ENCODE assay signal across 10 mouse cellular contexts in the genomic region with DNA sequence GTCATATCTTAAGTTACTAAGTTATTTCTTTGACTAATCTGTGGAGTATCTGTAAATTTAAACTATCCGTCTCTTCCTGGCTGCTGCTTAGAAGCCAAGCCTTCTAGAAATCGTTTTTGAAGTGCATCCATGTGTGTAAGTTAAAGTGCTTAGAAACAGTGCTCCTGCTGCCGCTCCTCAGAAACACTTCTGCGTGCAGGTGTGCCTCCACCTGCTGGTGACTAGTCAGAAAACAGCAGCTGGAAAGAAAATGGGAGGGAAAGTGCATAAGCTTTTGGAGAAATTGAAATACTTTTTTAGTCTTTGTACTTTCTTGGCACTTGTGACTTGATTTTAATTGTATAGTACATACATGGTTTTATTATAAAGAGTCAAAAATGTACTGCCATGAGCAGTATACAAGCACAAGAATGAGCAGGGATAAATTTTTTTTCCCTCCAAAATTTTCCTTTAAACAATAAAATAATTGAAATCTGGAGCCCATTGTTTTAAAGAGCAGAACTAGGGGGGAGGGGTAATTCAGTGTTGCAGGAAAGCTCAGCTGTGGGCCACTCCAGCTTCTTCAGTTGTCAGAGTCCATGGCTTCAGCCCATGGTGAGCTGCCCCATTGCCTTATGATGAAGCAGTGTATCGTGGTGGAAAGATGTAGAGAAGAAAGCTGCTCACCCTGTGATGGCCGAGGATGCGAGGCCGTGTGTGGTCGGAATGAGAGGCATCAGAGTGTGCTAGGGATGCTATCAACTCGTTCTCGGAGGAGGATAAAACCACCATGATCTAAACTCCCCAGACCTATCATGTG. TPM values are rescaled to one million over a fixed set of nuclear protein-coding genes. Genes with fewer than 3 reads are reported as not detected.
DNase-seq lines count a peak whose midpoint lies in the region; ATAC-seq and TF ChIP-seq lines count a peak whose summit lies in the region.
"Had no signal": no experiment of that assay in that cellular context is flagged by ENCODE, and none has a peak within 500 bp of the region (broad histone marks: within the 10 kb centered on the region; RNA-seq: fewer than 3 reads in every experiment).

No protein-coding gene starts in this region.

- ATAC-seq in liver, embryonic 12.5 days = no peak
- no peak for ATAC-seq in erythroblast, adult 5-6 weeks (replicated peaks; ENCODE audit: low FRiP score, poor library complexity, severe bottlenecking)

- peak; percentile 46; the same call in 1 of the 2 replicates for TF ChIP-seq CTCF in liver, adult 2 months (IDR thresholded peaks at IDR 0.05; ENCODE audit: low read depth, low read length)

- H3K9me3 ChIP-seq in liver, embryonic 12.5 days (replicated peaks) = no peaks in the 10 kb centered on the region

- no peak overlapping the region for H3K27ac ChIP-seq in liver, adult 2 months (replicated peaks; ENCODE audit: insufficient read depth, low read depth, low read length)
- no peak overlapping the region for H3K27ac ChIP-seq in liver, embryonic 12.5 days
- H3K27ac ChIP-seq: macrophage had no signal

- no peaks in the 10 kb centered on the region for H3K27me3 ChIP-seq in liver, adult 2 months (ENCODE audit: control insufficient read depth, insufficient read depth, low read length)
- no peaks in the 10 kb centered on the region for H3K27me3 ChIP-seq in liver, embryonic 12.5 days (replicated peaks)

- H3K36me3 ChIP-seq in liver, adult 2 months (ENCODE audit: control insufficient read depth, insufficient read depth, low read length) = peaks cover 5% of the 10 kb centered on the region; the same call in 1 of the 2 replicates
- peaks cover 23% of the 10 kb centered on the region for H3K36me3 ChIP-seq in liver, embryonic 12.5 days

- no peak overlapping the region for H3K4me2 ChIP-seq in liver, embryonic 12.5 days

- H3K79me2 ChIP-seq in liver, adult 2 months (ENCODE audit: control insufficient read depth, insufficient read depth, low read length) = no peaks in the 10 kb centered on the region

- H3K9ac ChIP-seq in liver, adult 2 months (ENCODE audit: low read depth, low read length) = no peak overlapping the region
- no peak overlapping the region for H3K9ac ChIP-seq in liver, embryonic 12.5 days

- WGBS in liver, adult 2 months = 84% methylated on average over 11 of the region's 11 CpGs
- WGBS in liver, embryonic 12.5 days (ENCODE audit: insufficient replicate concordance) = 78% methylated on average over 11 of the region's 11 CpGs

- H3K4me3 ChIP-seq in liver, adult 2 months (ENCODE audit: insufficient read depth, low read depth, low read length) = no peak overlapping the region
- no peak overlapping the region for H3K4me3 ChIP-seq in liver, embryonic 12.5 days

- H3K4me1 ChIP-seq in liver, adult 2 months (ENCODE audit: control insufficient read depth, insufficient read depth, low read length) = no peaks in the 10 kb centered on the region
- H3K4me1 ChIP-seq in liver, embryonic 12.5 days = no peaks in the 10 kb centered on the region

- DNase-seq in embryo, embryonic 10 days (ENCODE audit: low spot score) = peak; percentile 19
- no peak for DNase-seq in embryo, embryonic 9.5 days (ENCODE audit: extremely low spot score)
- no peak for DNase-seq in liver, adult 2 months (ENCODE audit: extremely low read depth, low read depth, low spot score)
- DNase-seq in adipocyte (ENCODE audit: low spot score) = peak; percentile 39
- DNase-seq in lung, postnatal 36 days = peak; percentile 2
- no peak for DNase-seq in neural tube, embryonic 10.5 days (ENCODE audit: extremely low spot score, low spot score)
- DNase-seq: spleen, adult 18-20 months had no signal

- no peak for TF ChIP-seq POLR2A in liver, adult 2 months (IDR thresholded peaks at IDR 0.05; ENCODE audit: extremely low read depth, insufficient read depth, low read length)

RNA-seq across cellular contexts. Expression of gene Nup35, which starts 53.0 kb away (rescaled TPM):
- 4.8 and 6.0 TPM in 2 replicates for total RNA-seq in liver, adult 2 months (2014; rRNA removed)
- polyA plus RNA-seq in liver, adult 2 months (2012; rRNA removed) = 9.1 and 9.5 TPM in 2 replicates
- polyA plus RNA-seq in liver, embryonic 12.5 days (2016; fragmentation: Nextera tagmentation; extraction: Ambion mirVana) = 48.8 and 50.9 TPM in 2 replicates
- 15.9 and 26.5 TPM in 2 replicates for total RNA-seq in erythroblast, adult 5-6 weeks (2015; ENCODE audit: low replicate concordance)
- 7.9 and 15.1 TPM in 2 replicates for total RNA-seq in erythroblast, adult 5-6 weeks (2017; ENCODE audit: low replicate concordance)

RNA-seq across cellular contexts. Expression of gene Dusp19, which starts 53.2 kb away (rescaled TPM):
- 10.3 and 12.6 TPM in 2 replicates for total RNA-seq in liver, adult 2 months (2014; rRNA removed)
- 3.4 and 3.5 TPM in 2 replicates for polyA plus RNA-seq in liver, adult 2 months (2012; rRNA removed)
- 8.7 and 9.5 TPM in 2 replicates for polyA plus RNA-seq in liver, embryonic 12.5 days (2016; fragmentation: Nextera tagmentation; extraction: Ambion mirVana)
- total RNA-seq in erythroblast, adult 5-6 weeks (2015; ENCODE audit: low replicate concordance) = 0.58 and 3.3 TPM in 2 replicates
- 1.4 TPM in 1 of 2 replicates, not detected in the other for total RNA-seq in erythroblast, adult 5-6 weeks (2017; ENCODE audit: low replicate concordance)

Comparison
In these comparisons a context has a peak if more than half of its experiments do, and no peak if none do; other contexts are left out.
1. DNase-seq: peak in embryo, embryonic 10 days (single experiment), adipocyte (single experiment) and lung, postnatal 36 days (single experiment); none in embryo, embryonic 9.5 days (single experiment), liver, adult 2 months (single experiment) and neural tube, embryonic 10.5 days (single experiment).